Mouse (Mus musculus) thymus, adult 2 months (tissue): ENCODE measurements around the gene Cpvl. TPM values are rescaled to one million over a fixed set of nuclear protein-coding genes. Genes with fewer than 3 reads are reported as not detected.

Source experiments
- DNase-seq: peaks from one replicate; pipeline ENCODE4 v3.0.0; 2021
- H3K27ac ChIP-seq: fragments of 200-500 bp; 2 replicates; pipeline ENCODE4 v1.5.1; 2012; ENCODE audit warnings: low read length, control low read depth; ENCODE audit not compliant: control insufficient read depth, insufficient read depth
- H3K27me3 ChIP-seq: fragments of 200-500 bp; 2 replicates; pipeline ENCODE4 v1.6.1; 2012; ENCODE audit warnings: mild to moderate bottlenecking, low read length, moderate library complexity, mixed read lengths; ENCODE audit not compliant: control insufficient read depth, insufficient read depth
- H3K36me3 ChIP-seq: fragments of 200-500 bp; 2 replicates; pipeline ENCODE4 v1.6.1; 2012; ENCODE audit warnings: mild to moderate bottlenecking, low read length, moderate library complexity; ENCODE audit not compliant: control insufficient read depth, insufficient read depth
- H3K4me1 ChIP-seq: fragments of 200-500 bp; replicated peaks from 2 replicates; pipeline ENCODE4 v1.6.1; 2012; ENCODE audit warnings: low read length; ENCODE audit not compliant: control insufficient read depth, insufficient read depth
- H3K4me3 ChIP-seq: fragments of 200-500 bp; 2 replicates; pipeline ENCODE4 v1.5.1; 2012; ENCODE audit warnings: mild to moderate bottlenecking, low read length, control low read depth, moderate library complexity; ENCODE audit not compliant: control insufficient read depth, insufficient read depth
- CTCF ChIP-seq: fragments of 200-500 bp; IDR thresholded peaks from 2 replicates; pipeline ENCODE4 v1.5.1; 2012; ENCODE audit warnings: mild to moderate bottlenecking, control low read depth, low read length, moderate library complexity, borderline replicate concordance; ENCODE audit not compliant: control insufficient read depth, poor library complexity, insufficient read depth; ENCODE audit errors: extremely low read depth
- POLR2A ChIP-seq: fragments of 200-500 bp; IDR thresholded peaks from 2 replicates; pipeline ENCODE4 v1.6.1; 2012; ENCODE audit warnings: mild to moderate bottlenecking, low read length, control low read depth, moderate library complexity; ENCODE audit not compliant: control insufficient read depth, poor library complexity, insufficient read depth; ENCODE audit errors: extremely low read depth
- WGBS: fragments of 180-500 bp; shearing (Covaris S2); methylation state at CpG from one replicate; pipeline ENCODE4 v1.1.7; 2018; 5-methylcytosine and 5-hydroxymethylcytosine counted together
- polyA plus RNA-seq: library from polyadenylated mRNA; depleted of rRNA; stranded (reverse); fragments of >200 nt; gene quantifications from 2 replicates; pipeline ENCODE4 v1.2.3, GENCODE M21; 2012

Cpvl gene
- polyA plus RNA-seq, 1 experiment: not detected

GRCm38 (mm10) chr6:53944887-53945286, 33.6 kb downstream of the Cpvl start:
- no peaks in the 10 kb centered on the region for H3K36me3 ChIP-seq
- no peak for DNase-seq
- H3K27me3 ChIP-seq: no peaks in the 10 kb centered on the region
- no peak overlapping the region for H3K27ac ChIP-seq
- TF ChIP-seq POLR2A: no peak
- no peak for TF ChIP-seq CTCF
- no peak overlapping the region for H3K4me3 ChIP-seq
- WGBS: 94% methylated on average over 5 of the region's 5 CpGs
- no peaks in the 10 kb centered on the region for H3K4me1 ChIP-seq

- Histone ChIP-seq H3K4me3 (no peak overlapping the region), H3K36me3 (no peaks in the 10 kb centered on the region), H3K27ac (no peak overlapping the region), H3K4me1 (no peaks in the 10 kb centered on the region), H3K27me3 (no peaks in the 10 kb centered on the region)
- no peak for DNase-seq
- TF ChIP-seq CTCF: no peak
- TF ChIP-seq POLR2A: no peak
- 91% methylated on average over 3 of the region's 3 CpGs for WGBS
These were observed 34.1 kb downstream of the Cpvl start for GRCm38 (mm10) chr6:53944417-53944816.

- no peak for DNase-seq
- WGBS: 92% methylated on average over 7 of the region's 7 CpGs
- H3K4me3 ChIP-seq: no peak overlapping the region
- H3K27ac ChIP-seq: no peak overlapping the region
- H3K27me3 ChIP-seq: no peaks in the 10 kb centered on the region
- H3K36me3 ChIP-seq: no peaks in the 10 kb centered on the region
- H3K4me1 ChIP-seq: no peaks in the 10 kb centered on the region
- TF ChIP-seq POLR2A (no peak), CTCF (no peak)
These were observed 36.2 kb downstream of the Cpvl start for GRCm38 (mm10) chr6:53942190-53942831.

GRCm38 (mm10) chr6:53939752-53940151, 38.7 kb downstream of the Cpvl start:
- no peak for TF ChIP-seq CTCF
- no peak for TF ChIP-seq POLR2A
- 87% methylated on average over 8 of the region's 8 CpGs for WGBS

GRCm38 (mm10) chr6:53938942-53939341, 39.5 kb downstream of the Cpvl start:
- Histone ChIP-seq H3K27me3 (no peaks in the 10 kb centered on the region), H3K4me3 (no peak overlapping the region), H3K4me1 (no peaks in the 10 kb centered on the region), H3K36me3 (no peaks in the 10 kb centered on the region), H3K27ac (no peak overlapping the region)
- 91% methylated on average over 3 of the region's 3 CpGs for WGBS
- no peak for DNase-seq
- no peak for TF ChIP-seq CTCF
- TF ChIP-seq POLR2A: no peak

More at GRCm38 (mm10) chr6:53939752-53940151, 38.7 kb downstream of the Cpvl start:
- no peaks in the 10 kb centered on the region for H3K4me1 ChIP-seq
- DNase-seq: no peak
- H3K27me3 ChIP-seq: no peaks in the 10 kb centered on the region
- no peak overlapping the region for H3K27ac ChIP-seq
- no peaks in the 10 kb centered on the region for H3K36me3 ChIP-seq
- no peak overlapping the region for H3K4me3 ChIP-seq

GRCm38 (mm10) chr6:53937143-53938134, 41.0 kb downstream of the Cpvl start:
- no peak for DNase-seq
- Histone ChIP-seq H3K27me3 (no peaks in the 10 kb centered on the region), H3K4me3 (no peak overlapping the region), H3K27ac (no peak overlapping the region), H3K4me1 (no peaks in the 10 kb centered on the region), H3K36me3 (no peaks in the 10 kb centered on the region)
- 90% methylated on average over 15 of the region's 15 CpGs for WGBS
- no peak for TF ChIP-seq POLR2A
- no peak for TF ChIP-seq CTCF

GRCm38 (mm10) chr6:53931605-53932004, 46.9 kb downstream of the Cpvl start:
- 92% methylated on average over 8 of the region's 8 CpGs for WGBS
- Histone ChIP-seq H3K36me3 (no peaks in the 10 kb centered on the region), H3K27me3 (no peaks in the 10 kb centered on the region), H3K4me1 (no peaks in the 10 kb centered on the region), H3K4me3 (no peak overlapping the region), H3K27ac (no peak overlapping the region)
- TF ChIP-seq CTCF: no peak
- no peak for TF ChIP-seq POLR2A
- no peak for DNase-seq
